Mouse (Mus musculus): ENCODE results near the gene Bmp15. TPM values are rescaled to one million over a fixed set of nuclear protein-coding genes. Genes with fewer than 3 reads are reported as not detected.
A peak's percentile ranks its signal among the peaks of the same experiment; 100 is the strongest.

Gene Bmp15
- under 1 TPM; 0.10 to 0.26 TPM for total RNA-seq (2021)
- 0.04 TPM in 1 of 2 replicates, not detected in the other for polyA plus RNA-seq (2012; rRNA removed)
- long read RNA-seq, result 0 reads

DNA sequence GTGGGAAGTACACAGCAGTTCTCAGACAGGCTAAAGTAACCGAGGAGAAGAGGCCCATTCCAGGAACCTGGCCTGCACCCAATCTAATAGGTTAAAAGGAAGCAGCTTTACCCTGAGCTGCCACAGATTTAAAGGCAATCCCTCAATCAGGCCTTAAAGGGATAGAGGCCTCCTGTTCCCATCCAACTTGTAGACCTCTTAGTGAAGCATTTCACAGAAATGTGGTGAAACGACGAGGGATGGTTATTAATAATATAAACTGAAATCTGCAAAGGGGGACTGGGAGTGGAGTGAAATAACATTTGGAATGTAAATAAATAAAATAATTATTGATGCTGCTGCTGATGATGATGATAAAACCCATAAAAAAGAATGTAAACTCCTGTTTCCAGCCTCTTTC, at the start of gene Bmp15:
TSS of gene Bmp15 (minus strand) at position 101 of the 400 bp plus-strand sequence.
- DNase-seq, result no peak

DNA sequence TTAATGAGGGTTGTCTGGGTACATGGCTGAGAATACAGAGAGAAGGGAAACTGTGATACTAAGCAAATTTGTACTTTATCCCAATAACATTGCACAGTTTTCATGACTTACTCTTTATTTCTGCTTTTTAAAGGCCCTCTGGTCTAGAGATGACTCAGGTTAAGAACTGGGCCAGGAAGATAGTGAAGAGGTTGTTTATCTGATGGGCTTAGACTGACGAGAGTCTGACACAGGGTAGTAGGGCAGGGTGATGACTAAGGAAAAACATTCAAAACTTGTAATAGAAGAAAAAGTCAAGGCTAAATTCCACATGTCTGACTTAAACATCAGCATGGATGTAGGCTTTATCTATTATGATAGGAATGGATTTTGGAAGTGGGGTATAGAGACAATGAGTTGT, 48.3 kb upstream of the Bmp15 start:
- DNase-seq, result no peak

GRCm38 (mm10) chrX:6357503-6358114, 37.1 kb upstream of the Bmp15 start:
- no peak for DNase-seq

GRCm38 (mm10) chrX:6356876-6357275, 36.4 kb upstream of the Bmp15 start:
- no peak for DNase-seq

DNA sequence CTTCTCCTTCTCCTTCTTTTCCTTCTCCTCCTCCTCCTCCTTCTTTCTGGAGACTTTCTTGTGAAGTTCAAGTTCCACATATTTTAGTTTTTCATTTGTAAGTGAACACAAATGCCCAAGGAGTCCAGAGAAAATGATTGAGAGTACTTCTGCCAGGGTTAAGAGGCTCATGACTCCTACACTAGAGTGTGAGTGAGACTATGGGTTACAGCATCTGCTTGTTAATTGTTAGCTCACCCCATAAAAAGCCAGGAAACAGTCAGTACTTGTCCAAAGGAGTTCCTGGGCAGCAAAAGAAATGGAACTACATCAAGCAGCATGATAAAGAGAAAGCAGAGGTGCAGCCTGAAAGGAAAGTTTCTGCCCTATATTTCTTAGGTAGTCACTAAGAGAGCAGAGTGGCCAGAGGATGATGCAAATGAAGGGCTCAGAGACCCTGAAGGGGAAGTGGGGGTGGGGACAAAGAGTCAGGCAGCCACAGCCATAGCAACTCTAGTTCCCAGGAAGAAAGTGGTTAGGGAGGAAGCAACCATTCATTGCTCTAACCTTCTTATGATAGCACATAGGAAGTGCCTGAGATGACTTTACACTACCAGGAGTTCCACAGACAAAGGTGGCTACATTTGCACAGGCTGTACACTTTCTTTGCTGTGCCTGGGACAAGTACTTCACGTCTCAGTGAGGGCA, 24.9 kb upstream of the Bmp15 start:
- DNase-seq, result no peak

DNA sequence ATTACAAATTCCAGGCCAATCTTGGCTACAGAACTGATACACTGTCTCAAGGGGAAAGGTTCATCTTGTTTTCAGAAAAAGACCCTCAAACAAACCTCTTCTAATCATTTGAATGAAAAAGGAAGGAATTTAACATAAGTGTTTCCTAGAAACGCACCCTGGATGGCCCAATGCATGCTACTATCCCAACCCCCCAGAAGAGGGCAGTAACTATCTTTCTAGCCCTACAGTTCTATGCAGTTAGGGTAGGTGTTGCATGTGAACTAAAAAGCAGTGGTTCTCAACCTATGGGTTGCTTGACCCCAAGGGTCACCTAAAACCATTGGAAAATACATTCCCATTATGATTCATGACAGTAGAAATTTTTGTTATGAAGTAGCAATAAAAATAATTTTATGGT, 3.5 kb upstream of the Bmp15 start:
- DNase-seq, result no peak

GRCm38 (mm10) chrX:6317747-6318146, 2.8 kb downstream of the Bmp15 start:
- DNase-seq, result peak; percentile 8

Other genes starting within 250 kb of the Bmp15 start
- gene AU022751, start 237.3 kb downstream of the Bmp15 start, total RNA-seq (2021), result not detected
- not detected in 2 replicates for gene AU022751, start 237.3 kb downstream of the Bmp15 start, polyA plus RNA-seq (2012; rRNA removed)
- gene Nudt10, start 147.7 kb downstream of the Bmp15 start, total RNA-seq (2021), result 1 to 10 TPM; 2.7 to 5.6 TPM
- 3.5 and 4.6 TPM in 2 replicates for gene Nudt10, start 147.7 kb downstream of the Bmp15 start, polyA plus RNA-seq (2012; rRNA removed)
- gene Shroom4, start 79.1 kb upstream of the Bmp15 start, total RNA-seq (2021), result 10 to 100 TPM; 17.5 to 18.9 TPM
- 4.2 and 4.5 TPM in 2 replicates for gene Shroom4, start 79.1 kb upstream of the Bmp15 start, polyA plus RNA-seq (2012; rRNA removed)